Mouse (Mus musculus): ENCODE measurements at regions not wholly inside any gene's neighbourhood (a gene's known extent, or its start where the extent isn't known, plus 50 kb on each side); places are given as distances from the start of the nearest gene placed in this dataset.

GRCm38 (mm10) chr2:174905865-174906639, 104.0 kb upstream of the Gm14444 start:
- peak; percentile 71 for TF ChIP-seq CTCF (IDR thresholded peaks at IDR 0.05; ENCODE audit: low read depth)
- no peak for TF ChIP-seq EP300 (IDR thresholded peaks at IDR 0.05; ENCODE audit: low read depth)
- DNase-seq (ENCODE audit: low spot score), result peak; percentile 27
- no peak overlapping the region for H3K4me3 ChIP-seq (ENCODE audit: low read depth, low read length)

GRCm38 (mm10) chr2:174917146-174917905, 92.7 kb upstream of the Gm14444 start:
- WGBS, result 14% methylated on average over 10 of the region's 10 CpGs
- H3K27ac ChIP-seq (ENCODE audit: low read depth), result no peak overlapping the region
- H3K4me3 ChIP-seq (ENCODE audit: low read depth, low read length), result no peak overlapping the region
- no peak for ATAC-seq (ENCODE audit: insufficient read depth, low read depth)
- TF ChIP-seq CTCF (IDR thresholded peaks at IDR 0.05; ENCODE audit: low read depth), result no peak
- TF ChIP-seq EP300 (IDR thresholded peaks at IDR 0.05; ENCODE audit: low read depth), result no peak
- H3K9me3 ChIP-seq (replicated peaks; ENCODE audit: control insufficient read depth, low read length), result no peaks in the 10 kb centered on the region
- no peaks in the 10 kb centered on the region for H3K4me1 ChIP-seq (ENCODE audit: control insufficient read depth, insufficient read depth)
- no peak overlapping the region for H3K4me2 ChIP-seq (ENCODE audit: low read depth, low read length)
- H3K36me3 ChIP-seq (replicated peaks; ENCODE audit: control insufficient read depth, insufficient read depth, low read length), result no peaks in the 10 kb centered on the region
- no peak for DNase-seq (ENCODE audit: low spot score)
- H3K27me3 ChIP-seq (ENCODE audit: control insufficient read depth, insufficient read depth, low read length), result no peaks in the 10 kb centered on the region
- no peak overlapping the region for H3K9ac ChIP-seq (replicated peaks; ENCODE audit: low read depth, low read length)

More at GRCm38 (mm10) chr2:174905865-174906639, 104.0 kb upstream of the Gm14444 start:
- Histone ChIP-seq H3K36me3 (replicated peaks; ENCODE audit: control insufficient read depth, insufficient read depth, low read length) (no peaks in the 10 kb centered on the region), H3K27me3 (ENCODE audit: control insufficient read depth, insufficient read depth, low read length) (no peaks in the 10 kb centered on the region), H3K4me2 (ENCODE audit: low read depth, low read length) (no peak overlapping the region), H3K27ac (ENCODE audit: low read depth) (no peak overlapping the region), H3K9ac (replicated peaks; ENCODE audit: low read depth, low read length) (no peak overlapping the region), H3K9me3 (replicated peaks; ENCODE audit: control insufficient read depth, low read length) (no peaks in the 10 kb centered on the region), H3K4me1 (ENCODE audit: control insufficient read depth, insufficient read depth) (no peaks in the 10 kb centered on the region)
- ATAC-seq (ENCODE audit: insufficient read depth, low read depth), result no peak; the same call in 1 of the 2 replicates
- WGBS, result 41% methylated on average over 6 of the region's 6 CpGs

GRCm38 (mm10) chr2:174917975-174918374, 92.1 kb upstream of the Gm14444 start:
- ATAC-seq (ENCODE audit: insufficient read depth, low read depth), result no peak
- H3K9me3 ChIP-seq (replicated peaks; ENCODE audit: control insufficient read depth, low read length), result no peaks in the 10 kb centered on the region
- TF ChIP-seq CTCF (IDR thresholded peaks at IDR 0.05; ENCODE audit: low read depth), result no peak
- TF ChIP-seq EP300 (IDR thresholded peaks at IDR 0.05; ENCODE audit: low read depth), result no peak
- no peak overlapping the region for H3K9ac ChIP-seq (replicated peaks; ENCODE audit: low read depth, low read length)
- no peak for DNase-seq (ENCODE audit: low spot score)
- H3K27me3 ChIP-seq (ENCODE audit: control insufficient read depth, insufficient read depth, low read length), result no peaks in the 10 kb centered on the region
- no peak overlapping the region for H3K27ac ChIP-seq (ENCODE audit: low read depth)
- H3K4me2 ChIP-seq (ENCODE audit: low read depth, low read length), result no peak overlapping the region
- no peak overlapping the region for H3K4me3 ChIP-seq (ENCODE audit: low read depth, low read length)
- H3K36me3 ChIP-seq (replicated peaks; ENCODE audit: control insufficient read depth, insufficient read depth, low read length), result no peaks in the 10 kb centered on the region
- H3K4me1 ChIP-seq (ENCODE audit: control insufficient read depth, insufficient read depth), result no peaks in the 10 kb centered on the region
- WGBS, result 26% methylated on average over 5 of the region's 5 CpGs

- TF ChIP-seq EP300 (IDR thresholded peaks at IDR 0.05; ENCODE audit: low read depth) (no peak), CTCF (IDR thresholded peaks at IDR 0.05; ENCODE audit: low read depth) (no peak)
- DNase-seq (ENCODE audit: low spot score) (no peak), ATAC-seq (ENCODE audit: insufficient read depth, low read depth) (no peak)
- H3K27ac ChIP-seq (ENCODE audit: low read depth), result no peak overlapping the region
- H3K4me2 ChIP-seq (ENCODE audit: low read depth, low read length), result no peak overlapping the region
- no peak overlapping the region for H3K4me3 ChIP-seq (ENCODE audit: low read depth, low read length)
- H3K4me1 ChIP-seq (ENCODE audit: control insufficient read depth, insufficient read depth), result no peaks in the 10 kb centered on the region
- WGBS, result 49% methylated on average over 4 of the region's 4 CpGs
- no peak overlapping the region for H3K9ac ChIP-seq (replicated peaks; ENCODE audit: low read depth, low read length)
- H3K36me3 ChIP-seq (replicated peaks; ENCODE audit: control insufficient read depth, insufficient read depth, low read length), result no peaks in the 10 kb centered on the region
- no peaks in the 10 kb centered on the region for H3K9me3 ChIP-seq (replicated peaks; ENCODE audit: control insufficient read depth, low read length)
- no peaks in the 10 kb centered on the region for H3K27me3 ChIP-seq (ENCODE audit: control insufficient read depth, insufficient read depth, low read length)
Measured at GRCm38 (mm10) chr2:174922208-174922607, 87.8 kb upstream of the Gm14444 start.

- Histone ChIP-seq H3K9me3 (replicated peaks; ENCODE audit: control insufficient read depth, low read length) (no peaks in the 10 kb centered on the region), H3K4me1 (ENCODE audit: control insufficient read depth, insufficient read depth) (no peaks in the 10 kb centered on the region), H3K27me3 (ENCODE audit: control insufficient read depth, insufficient read depth, low read length) (no peaks in the 10 kb centered on the region), H3K4me2 (ENCODE audit: low read depth, low read length) (no peak overlapping the region), H3K27ac (ENCODE audit: low read depth) (no peak overlapping the region), H3K36me3 (replicated peaks; ENCODE audit: control insufficient read depth, insufficient read depth, low read length) (no peaks in the 10 kb centered on the region), H3K4me3 (ENCODE audit: low read depth, low read length) (no peak overlapping the region), H3K9ac (replicated peaks; ENCODE audit: low read depth, low read length) (no peak overlapping the region)
- DNase-seq (ENCODE audit: low spot score) (no peak), ATAC-seq (ENCODE audit: insufficient read depth, low read depth) (no peak)
- no peak for TF ChIP-seq EP300 (IDR thresholded peaks at IDR 0.05; ENCODE audit: low read depth)
- TF ChIP-seq CTCF (IDR thresholded peaks at IDR 0.05; ENCODE audit: low read depth), result no peak
- 53% methylated on average over 2 of the region's 2 CpGs for WGBS
Measured at GRCm38 (mm10) chr2:174929718-174930117, 80.3 kb upstream of the Gm14444 start.

Data from heart, postnatal 0 days (tissue).